Mouse (Mus musculus) B cell, adult 67 days (primary cell): Measurements from ENCODE around the gene Vmn1r15. TPM values are rescaled to one million over a fixed set of nuclear protein-coding genes. Genes with fewer than 3 reads are reported as not detected.

ENCODE experiments used
- total RNA-seq, 2 experiments: library from RNA; stranded (reverse); gene quantifications; 4 replicates each; pipeline ENCODE4 v1.2.4; 2023

Vmn1r15 gene
- total RNA-seq: not detected

GRCm38 (mm10) chr6:57257652-57258051 is at the start of gene Vmn1r15:
Vmn1r15 (plus strand) TSS chr6:57257952.

DNA sequence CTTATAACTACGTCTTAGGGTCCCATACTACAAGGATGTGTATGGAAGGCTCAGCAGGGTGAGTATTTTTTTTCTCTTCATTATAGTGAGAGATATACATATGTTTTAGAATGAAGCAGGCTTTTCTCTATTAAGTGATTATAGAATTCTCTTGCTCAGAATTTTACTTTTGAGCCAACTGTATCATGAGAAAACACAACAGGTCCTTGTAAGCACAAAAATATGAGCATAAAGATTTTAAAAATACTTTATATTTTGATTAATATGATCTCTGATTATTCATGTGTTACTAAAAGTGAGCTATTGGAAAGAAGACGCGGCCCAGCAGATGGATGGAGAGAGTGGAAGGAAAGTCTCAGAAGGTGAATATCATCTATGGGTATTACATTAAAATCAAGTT is 26.4 kb upstream of the Vmn1r15 start, which contains the start of gene Vmn1r14:
TSS of gene Vmn1r14 (plus strand) at position 301 of the 400 bp plus-strand sequence.

Other genes with a start within 250 kb of the Vmn1r15 start
- gene Vmn1r7, start 232.6 kb upstream of the Vmn1r15 start, total RNA-seq: not detected
- not detected for gene Vmn1r8, start 225.7 kb upstream of the Vmn1r15 start, total RNA-seq
- gene Vmn1r9, start 191.2 kb upstream of the Vmn1r15 start, total RNA-seq: not detected
- not detected for gene Vmn1r10, start 148.5 kb upstream of the Vmn1r15 start, total RNA-seq
- not detected for gene Vmn1r11, start 124.5 kb upstream of the Vmn1r15 start, total RNA-seq
- gene Vmn1r12, start 101.0 kb upstream of the Vmn1r15 start, total RNA-seq: under 1 TPM in 1 of 2 experiments, not detected in 1; 0.09 TPM
- gene Vmn1r13, start 54.7 kb upstream of the Vmn1r15 start, total RNA-seq: not detected
- not detected for gene Vmn1r14, start 26.3 kb upstream of the Vmn1r15 start, total RNA-seq
- not detected for gene Vmn1r16, start 71.5 kb downstream of the Vmn1r15 start, total RNA-seq
- not detected for gene Vmn1r17, start 105.8 kb downstream of the Vmn1r15 start, total RNA-seq
- not detected for gene Vmn1r18, start 137.8 kb downstream of the Vmn1r15 start, total RNA-seq
- not detected for gene Vmn1r19, start 145.8 kb downstream of the Vmn1r15 start, total RNA-seq
- gene Vmn1r20, start 171.0 kb downstream of the Vmn1r15 start, total RNA-seq: not detected